Mouse (Mus musculus): ENCODE results near the gene C1rb. TPM values are rescaled to one million over a fixed set of nuclear protein-coding genes. Genes with fewer than 3 reads are reported as not detected.
"Not testable (repeated sequence)": the region's sequence is repeated elsewhere in the genome, so short reads cannot be mapped to it uniquely, and the experiment has no call there.

C1rb gene
- total and polyA plus RNA-seq, 3 experiments: 1.2 to 1.8 TPM; not detected in 1

- H3K27ac ChIP-seq; intact Hi-C loops (cut with DNase I); H3K4me3 ChIP-seq; H3K36me3 ChIP-seq (ENCODE audit: control insufficient read depth, insufficient read depth, low read length); H3K9ac ChIP-seq (ENCODE audit: low read depth, low read length); H3K27me3 ChIP-seq (ENCODE audit: control insufficient read depth, insufficient read depth, low read length); DNase-seq; H3K4me1 ChIP-seq (ENCODE audit: control insufficient read depth, insufficient read depth, low read length); H3K79me2 ChIP-seq (replicated peaks; ENCODE audit: control insufficient read depth, insufficient read depth, low read length): not testable (repeated sequence)
- WGBS: 74% methylated on average over 3 of the region's 3 CpGs
Observed at GRCm38 (mm10) chr6:124575155-124575678, 5.1 kb downstream of the C1rb start.

- H3K4me3 ChIP-seq; H3K4me1 ChIP-seq (ENCODE audit: control insufficient read depth, insufficient read depth, low read length); H3K36me3 ChIP-seq (ENCODE audit: control insufficient read depth, insufficient read depth, low read length); H3K79me2 ChIP-seq (replicated peaks; ENCODE audit: control insufficient read depth, insufficient read depth, low read length); H3K27me3 ChIP-seq (ENCODE audit: control insufficient read depth, insufficient read depth, low read length); intact Hi-C loops (cut with DNase I); H3K27ac ChIP-seq; H3K9ac ChIP-seq (ENCODE audit: low read depth, low read length); DNase-seq: not testable (repeated sequence)
- 55% methylated on average over 7 of the region's 7 CpGs for WGBS
Observed at GRCm38 (mm10) chr6:124580155-124580554, 10.1 kb downstream of the C1rb start.

- Histone ChIP-seq H3K4me1 (ENCODE audit: control insufficient read depth, insufficient read depth, low read length) (no peaks in the 10 kb centered on the region), H3K27me3 (ENCODE audit: control insufficient read depth, insufficient read depth, low read length) (no peaks in the 10 kb centered on the region), H3K9ac (ENCODE audit: low read depth, low read length) (no peak overlapping the region), H3K36me3 (ENCODE audit: control insufficient read depth, insufficient read depth, low read length) (no peaks in the 10 kb centered on the region), H3K27ac (no peak overlapping the region), H3K4me3 (no peak overlapping the region), H3K79me2 (replicated peaks; ENCODE audit: control insufficient read depth, insufficient read depth, low read length) (no peaks in the 10 kb centered on the region)
- DNase-seq: no peak
- TF ChIP-seq POLR2A (IDR thresholded peaks at IDR 0.05; ENCODE audit: insufficient read depth, low read depth, low read length) (no peak), CTCF (IDR thresholded peaks at IDR 0.05) (no peak), EP300 (IDR thresholded peaks at IDR 0.05; ENCODE audit: insufficient read depth, low read depth, low read length) (no peak)
- WGBS: 93% methylated on average over 1 of the region's 1 CpGs
- intact Hi-C loops (cut with DNase I): no loop called here
Observed at GRCm38 (mm10) chr6:124582231-124582630, 12.1 kb downstream of the C1rb start.

GRCm38 (mm10) chr6:124584935-124585334 is 14.8 kb downstream of the C1rb start:
- WGBS: 64% methylated on average over 3 of the region's 3 CpGs
- intact Hi-C loops (cut with DNase I): no loop called here
- TF ChIP-seq POLR2A (IDR thresholded peaks at IDR 0.05; ENCODE audit: insufficient read depth, low read depth, low read length) (no peak), CTCF (IDR thresholded peaks at IDR 0.05) (no peak), EP300 (IDR thresholded peaks at IDR 0.05; ENCODE audit: insufficient read depth, low read depth, low read length) (no peak)
- H3K36me3 ChIP-seq (ENCODE audit: control insufficient read depth, insufficient read depth, low read length): no peaks in the 10 kb centered on the region
- H3K9ac ChIP-seq (ENCODE audit: low read depth, low read length): no peak overlapping the region
- no peaks in the 10 kb centered on the region for H3K4me1 ChIP-seq (ENCODE audit: control insufficient read depth, insufficient read depth, low read length)
- DNase-seq: no peak
- no peaks in the 10 kb centered on the region for H3K79me2 ChIP-seq (replicated peaks; ENCODE audit: control insufficient read depth, insufficient read depth, low read length)
- no peaks in the 10 kb centered on the region for H3K27me3 ChIP-seq (ENCODE audit: control insufficient read depth, insufficient read depth, low read length)
- no peak overlapping the region for H3K27ac ChIP-seq
- H3K4me3 ChIP-seq: no peak overlapping the region

GRCm38 (mm10) chr6:124585761-124586160 is 15.7 kb downstream of the C1rb start:
- intact Hi-C loops (cut with DNase I): no loop called here
- WGBS: 65% methylated on average over 3 of the region's 3 CpGs
- H3K27ac ChIP-seq: no peak overlapping the region
- H3K36me3 ChIP-seq (ENCODE audit: control insufficient read depth, insufficient read depth, low read length): no peaks in the 10 kb centered on the region
- H3K4me1 ChIP-seq (ENCODE audit: control insufficient read depth, insufficient read depth, low read length): no peaks in the 10 kb centered on the region
- no peak overlapping the region for H3K9ac ChIP-seq (ENCODE audit: low read depth, low read length)
- H3K4me3 ChIP-seq: no peak overlapping the region
- H3K27me3 ChIP-seq (ENCODE audit: control insufficient read depth, insufficient read depth, low read length): no peaks in the 10 kb centered on the region
- DNase-seq: peak; percentile 37 to 45
- no peak for TF ChIP-seq POLR2A (IDR thresholded peaks at IDR 0.05; ENCODE audit: insufficient read depth, low read depth, low read length)
- no peak for TF ChIP-seq EP300 (IDR thresholded peaks at IDR 0.05; ENCODE audit: insufficient read depth, low read depth, low read length)
- no peak for TF ChIP-seq CTCF (IDR thresholded peaks at IDR 0.05)
- no peaks in the 10 kb centered on the region for H3K79me2 ChIP-seq (replicated peaks; ENCODE audit: control insufficient read depth, insufficient read depth, low read length)

- Histone ChIP-seq H3K79me2 (replicated peaks; ENCODE audit: control insufficient read depth, insufficient read depth, low read length) (no peaks in the 10 kb centered on the region), H3K4me3 (no peak overlapping the region), H3K27me3 (ENCODE audit: control insufficient read depth, insufficient read depth, low read length) (no peaks in the 10 kb centered on the region), H3K27ac (no peak overlapping the region), H3K36me3 (ENCODE audit: control insufficient read depth, insufficient read depth, low read length) (no peaks in the 10 kb centered on the region), H3K4me1 (ENCODE audit: control insufficient read depth, insufficient read depth, low read length) (no peaks in the 10 kb centered on the region), H3K9ac (ENCODE audit: low read depth, low read length) (no peak overlapping the region)
- whole genome bisulfite sequencing: 60% methylated on average over 4 of the region's 4 CpGs
- intact Hi-C loops (cut with DNase I): no loop called here
- no peak for DNase-seq
- no peak for TF ChIP-seq POLR2A (IDR thresholded peaks at IDR 0.05; ENCODE audit: insufficient read depth, low read depth, low read length)
- TF ChIP-seq CTCF (IDR thresholded peaks at IDR 0.05): no peak
- no peak for TF ChIP-seq EP300 (IDR thresholded peaks at IDR 0.05; ENCODE audit: insufficient read depth, low read depth, low read length)
Observed at GRCm38 (mm10) chr6:124586266-124586665, 16.2 kb downstream of the C1rb start.
